ENCODE assay signal across 8 mouse cellular contexts in genomic region chrX:139209829-139210225, GRCm38 (mm10). TPM values are rescaled to one million over a fixed set of nuclear protein-coding genes. Genes with fewer than 3 reads are reported as not detected.
DNase-seq lines count a peak whose midpoint lies in the region; TF ChIP-seq lines count a peak whose summit lies in the region.

Gene Mum1l1 (plus strand): TSS chrX:139210042.

- DNase-seq in NIH3T3 (ENCODE audit: low read depth), result peak; percentile 79
- DNase-seq in cerebellum, adult 2 months, result peak; percentile 54 to 63
- DNase-seq in forelimb bud, embryonic 11.5 days (ENCODE audit: low read depth, low spot score), result peak; percentile 65
- DNase-seq in heart, postnatal 36 days, result peak; percentile 67 to 69
- peak in 1 of 2 experiments; percentile 25 for DNase-seq in layer of hippocampus, adult 2 months (ENCODE audit: low spot score in 2 of 2)
- peak; percentile 79 to 84 for DNase-seq in lung, postnatal 4 days
- peak; percentile 20 for DNase-seq in right cerebral cortex, postnatal 14 days
- DNase-seq in urinary bladder, postnatal 4 days (ENCODE audit: low spot score in 2 of 2), result peak; percentile 68 to 77

- H3K27ac ChIP-seq in cerebellum, adult 2 months (ENCODE audit: insufficient read depth, low read length), result no peak within 1 kb of the TSS
- no peak within 1 kb of the TSS for H3K27ac ChIP-seq in layer of hippocampus, adult 2 months

- WGBS in cerebellum, adult 2 months, result 5% methylated on average over 24 of the region's 31 CpGs

- intact Hi-C loops in heart, postnatal 36 days (cut with DNase I), result no loop called here

- H3K4me3 ChIP-seq in cerebellum, adult 2 months (replicated peaks; ENCODE audit: insufficient read depth, low read depth, low read length), result peak within 1 kb of the TSS; percentile 34
- peak within 1 kb of the TSS; percentile 59 for H3K4me3 ChIP-seq in layer of hippocampus, adult 2 months

- H3K4me1 ChIP-seq in cerebellum, adult 2 months (ENCODE audit: control insufficient read depth, insufficient read depth, low read length), result no peaks in the 10 kb centered on the region

- H3K27me3 ChIP-seq in cerebellum, adult 2 months (ENCODE audit: control insufficient read depth, insufficient read depth, low read length), result no peaks in the 10 kb centered on the region

- TF ChIP-seq POLR2A in cerebellum, adult 2 months (IDR thresholded peaks at IDR 0.05; ENCODE audit: borderline replicate concordance, insufficient read depth, low read length), result no peak

- no peak for TF ChIP-seq CTCF in cerebellum, adult 2 months (IDR thresholded peaks at IDR 0.05; ENCODE audit: borderline replicate concordance, insufficient read depth, low read depth, low read length)
- no peak for TF ChIP-seq CTCF in layer of hippocampus, adult 2 months (conservative IDR thresholded peaks at IDR 0.05)

RNA-seq across cellular contexts. Expression of gene Mum1l1, which starts in this region (rescaled TPM):
- 1.6 and 1.7 TPM in 2 replicates for polyA plus RNA-seq in cerebellum, adult 2 months (2012; rRNA removed)
- 1 to 10 TPM; 1.7 to 2.2 TPM for total RNA-seq in heart, postnatal 36 days (2021)
- 1 to 10 TPM; 4.0 to 5.2 TPM for total RNA-seq in layer of hippocampus, adult 2 months (2021)
